In genomic region chr3:106171135-106171731, GRCm38 (mm10) we compare ENCODE assay signal across 21 mouse cellular contexts. TPM values are rescaled to one million over a fixed set of nuclear protein-coding genes. Genes with fewer than 3 reads are reported as not detected.
DNase-seq lines count a peak whose midpoint lies in the region; ATAC-seq and TF ChIP-seq lines count a peak whose summit lies in the region.
"Had no signal": no experiment of that assay in that cellular context is flagged by ENCODE, and none has a peak within 500 bp of the region (broad histone marks: within the 10 kb centered on the region; RNA-seq: fewer than 3 reads in every experiment).

No protein-coding gene starts in this region.

- DNase-seq in forebrain, embryonic 10.5 days (ENCODE audit: extremely low spot score, low spot score), result peak; percentile 33
- DNase-seq in kidney, postnatal 36 days, result no peak
- DNase-seq in midbrain, postnatal 0 days (ENCODE audit: low spot score), result no peak
- DNase-seq in thymus, postnatal 0 days (ENCODE audit: low spot score), result no peak
- DNase-seq: adrenal gland, postnatal 14 days; embryo, embryonic 11 days; heart, postnatal 36 days; right cerebral cortex, adult 18-20 months; thymus, adult 2 months had no signal

- H3K4me1 ChIP-seq in forebrain, embryonic 10.5 days, result peaks cover 11% of the 10 kb centered on the region
- no peaks in the 10 kb centered on the region for H3K4me1 ChIP-seq in forebrain, embryonic 16.5 days (replicated peaks; ENCODE audit: control insufficient read depth, insufficient read depth, low read length)
- no peaks in the 10 kb centered on the region for H3K4me1 ChIP-seq in kidney, embryonic 16.5 days (ENCODE audit: insufficient read depth, low read length)
- no peaks in the 10 kb centered on the region for H3K4me1 ChIP-seq in midbrain, postnatal 0 days (ENCODE audit: insufficient read depth, low read length)
- no peaks in the 10 kb centered on the region for H3K4me1 ChIP-seq in midbrain, embryonic 13.5 days (replicated peaks)
- no peaks in the 10 kb centered on the region for H3K4me1 ChIP-seq in intestine, embryonic 15.5 days (replicated peaks)
- H3K4me1 ChIP-seq: kidney, embryonic 15.5 days had no signal

- WGBS in forebrain, embryonic 10.5 days, result 74% methylated on average over 1 of the region's 1 CpGs
- 83% methylated on average over 1 of the region's 1 CpGs for WGBS in forebrain, embryonic 16.5 days
- WGBS in kidney, embryonic 16.5 days, result 83% methylated on average over 1 of the region's 1 CpGs
- WGBS in midbrain, postnatal 0 days, result 87% methylated on average over 1 of the region's 1 CpGs
- 92% methylated on average over 1 of the region's 1 CpGs for WGBS in midbrain, embryonic 13.5 days
- WGBS in intestine, embryonic 15.5 days, result 78% methylated on average over 1 of the region's 1 CpGs

- peak overlapping the region; percentile 74 for H3K27ac ChIP-seq in forebrain, embryonic 10.5 days
- H3K27ac ChIP-seq in forebrain, embryonic 16.5 days (ENCODE audit: low read length), result no peak overlapping the region
- H3K27ac ChIP-seq in kidney, embryonic 16.5 days (ENCODE audit: low read length), result no peak overlapping the region
- no peak overlapping the region for H3K27ac ChIP-seq in midbrain, postnatal 0 days (ENCODE audit: low read depth, low read length)
- no peak overlapping the region for H3K27ac ChIP-seq in midbrain, embryonic 13.5 days
- no peak overlapping the region for H3K27ac ChIP-seq in intestine, embryonic 15.5 days
- H3K27ac ChIP-seq: kidney, embryonic 15.5 days; liver, embryonic 14.5 days had no signal

- peaks cover 9% of the 10 kb centered on the region; the same call in 1 of the 2 replicates for H3K9me3 ChIP-seq in forebrain, embryonic 10.5 days
- no peaks in the 10 kb centered on the region for H3K9me3 ChIP-seq in forebrain, embryonic 16.5 days (ENCODE audit: control insufficient read depth, low read length)
- peaks cover 3% of the 10 kb centered on the region; the same call in 1 of the 2 replicates for H3K9me3 ChIP-seq in kidney, embryonic 16.5 days (ENCODE audit: low read length)
- H3K9me3 ChIP-seq in midbrain, postnatal 0 days (ENCODE audit: low read length), result no peaks in the 10 kb centered on the region
- no peaks in the 10 kb centered on the region for H3K9me3 ChIP-seq in midbrain, embryonic 13.5 days
- H3K9me3 ChIP-seq in intestine, embryonic 15.5 days, result no peaks in the 10 kb centered on the region
- H3K9me3 ChIP-seq: kidney, embryonic 15.5 days had no signal

- H3K4me3 ChIP-seq in forebrain, embryonic 10.5 days, result no peak overlapping the region
- no peak overlapping the region for H3K4me3 ChIP-seq in forebrain, embryonic 16.5 days (replicated peaks; ENCODE audit: low read length)
- H3K4me3 ChIP-seq in kidney, embryonic 16.5 days (ENCODE audit: low read length), result no peak overlapping the region
- H3K4me3 ChIP-seq in midbrain, postnatal 0 days (ENCODE audit: low read depth, low read length), result no peak overlapping the region
- no peak overlapping the region for H3K4me3 ChIP-seq in midbrain, embryonic 13.5 days (replicated peaks)
- no peak overlapping the region for H3K4me3 ChIP-seq in intestine, embryonic 15.5 days (replicated peaks)
- H3K4me3 ChIP-seq: erythroblast, embryonic 14.5 days; kidney, embryonic 15.5 days; myocyte had no signal

- H3K4me2 ChIP-seq in forebrain, embryonic 16.5 days (ENCODE audit: low read length), result no peak overlapping the region
- H3K4me2 ChIP-seq in kidney, embryonic 16.5 days (replicated peaks; ENCODE audit: low read depth, low read length), result no peak overlapping the region
- H3K4me2 ChIP-seq in midbrain, postnatal 0 days (ENCODE audit: low read depth, low read length, poor library complexity, severe bottlenecking), result no peak overlapping the region
- no peak overlapping the region for H3K4me2 ChIP-seq in midbrain, embryonic 13.5 days (replicated peaks)
- H3K4me2 ChIP-seq in intestine, embryonic 15.5 days (replicated peaks), result no peak overlapping the region
- H3K4me2 ChIP-seq: kidney, embryonic 15.5 days had no signal

- no peaks in the 10 kb centered on the region for H3K36me3 ChIP-seq in forebrain, embryonic 10.5 days (replicated peaks)
- H3K36me3 ChIP-seq in forebrain, embryonic 16.5 days (ENCODE audit: control insufficient read depth, insufficient read depth), result no peaks in the 10 kb centered on the region
- no peaks in the 10 kb centered on the region for H3K36me3 ChIP-seq in kidney, embryonic 16.5 days (ENCODE audit: insufficient read depth, low read length)
- H3K36me3 ChIP-seq in midbrain, postnatal 0 days (ENCODE audit: insufficient read depth, low read length), result no peaks in the 10 kb centered on the region
- H3K36me3 ChIP-seq in midbrain, embryonic 13.5 days, result no peaks in the 10 kb centered on the region
- no peaks in the 10 kb centered on the region for H3K36me3 ChIP-seq in intestine, embryonic 15.5 days
- H3K36me3 ChIP-seq: kidney, embryonic 15.5 days had no signal

- H3K9ac ChIP-seq in forebrain, embryonic 16.5 days (replicated peaks; ENCODE audit: low read depth, low read length), result no peak overlapping the region
- H3K9ac ChIP-seq in kidney, embryonic 16.5 days (replicated peaks; ENCODE audit: low read length), result no peak overlapping the region
- H3K9ac ChIP-seq in midbrain, postnatal 0 days (replicated peaks; ENCODE audit: low read length, poor library complexity, severe bottlenecking), result no peak overlapping the region
- no peak overlapping the region for H3K9ac ChIP-seq in midbrain, embryonic 13.5 days (replicated peaks)
- no peak overlapping the region for H3K9ac ChIP-seq in intestine, embryonic 15.5 days
- H3K9ac ChIP-seq: kidney, embryonic 15.5 days; liver, embryonic 14.5 days had no signal

- no peaks in the 10 kb centered on the region for H3K27me3 ChIP-seq in forebrain, embryonic 10.5 days (ENCODE audit: poor library complexity, severe bottlenecking)
- no peaks in the 10 kb centered on the region for H3K27me3 ChIP-seq in forebrain, embryonic 16.5 days (replicated peaks; ENCODE audit: control insufficient read depth, insufficient read depth, low read length)
- H3K27me3 ChIP-seq in kidney, embryonic 16.5 days (ENCODE audit: insufficient read depth, low read length), result no peaks in the 10 kb centered on the region
- H3K27me3 ChIP-seq in midbrain, postnatal 0 days (ENCODE audit: insufficient read depth, low read length), result no peaks in the 10 kb centered on the region
- no peaks in the 10 kb centered on the region for H3K27me3 ChIP-seq in midbrain, embryonic 13.5 days
- H3K27me3 ChIP-seq in intestine, embryonic 15.5 days (replicated peaks), result no peaks in the 10 kb centered on the region
- H3K27me3 ChIP-seq: kidney, embryonic 15.5 days had no signal

- TF ChIP-seq CTCF in midbrain, postnatal 0 days (IDR thresholded peaks at IDR 0.05), result no peak

- no peak for ATAC-seq in forebrain, embryonic 16.5 days
- ATAC-seq in kidney, embryonic 16.5 days (ENCODE audit: low FRiP score, low TSS enrichment), result 0 out of 2 replicates have a peak, but pooled peaks have one; percentile 31
- ATAC-seq in midbrain, postnatal 0 days (ENCODE audit: low FRiP score), result peak; percentile 27; the same call in 1 of the 2 replicates
- ATAC-seq in midbrain, embryonic 13.5 days, result no peak
- ATAC-seq in intestine, embryonic 15.5 days, result no peak

RNA-seq across cellular contexts. Expression of gene Chil3, which starts 3.9 kb away (rescaled TPM):
- not detected in 2 replicates for polyA plus RNA-seq in forebrain, embryonic 10.5 days (2016; fragmentation: Nextera tagmentation; extraction: Ambion mirVana)
- polyA plus RNA-seq in forebrain, embryonic 16.5 days (2015; fragmentation: Nextera tagmentation; extraction: Ambion mirVana), result 0.27 TPM in 1 of 2 replicates, not detected in the other
- 0.15 and 0.21 TPM in 2 replicates for polyA plus RNA-seq in kidney, embryonic 16.5 days (2015; fragmentation: Nextera tagmentation; extraction: Ambion mirVana)
- not detected in 2 replicates for total RNA-seq in midbrain, postnatal 0 days (2014; rRNA removed)
- polyA plus RNA-seq in midbrain, postnatal 0 days (2015; fragmentation: Nextera tagmentation; extraction: Ambion mirVana), result 0.38 TPM in 1 of 2 replicates, not detected in the other
- not detected in 2 replicates for polyA plus RNA-seq in midbrain, embryonic 13.5 days (2015; fragmentation: Nextera tagmentation; extraction: Ambion mirVana)
- polyA plus RNA-seq in thymus, postnatal 0 days (2015; fragmentation: Nextera tagmentation; extraction: Ambion mirVana), result 1.1 and 1.6 TPM in 2 replicates
- polyA plus RNA-seq in intestine, embryonic 15.5 days (2015; fragmentation: Nextera tagmentation; extraction: Ambion mirVana), result 0.24 and 0.56 TPM in 2 replicates
- total RNA-seq: CH12.LX had no signal
- polyA plus RNA-seq: erythroblast, embryonic 14.5 days; intestine, embryonic 14.5 days; myocyte; stomach, embryonic 14.5 days had no signal

RNA-seq across cellular contexts. Expression of gene Chil4, which starts 48.1 kb away (rescaled TPM):
- polyA plus RNA-seq in forebrain, embryonic 10.5 days (2016; fragmentation: Nextera tagmentation; extraction: Ambion mirVana), result not detected in 2 replicates
- not detected in 2 replicates for polyA plus RNA-seq in forebrain, embryonic 16.5 days (2015; fragmentation: Nextera tagmentation; extraction: Ambion mirVana)
- polyA plus RNA-seq in kidney, embryonic 16.5 days (2015; fragmentation: Nextera tagmentation; extraction: Ambion mirVana), result 0.66 and 0.95 TPM in 2 replicates
- total RNA-seq in midbrain, postnatal 0 days (2014; rRNA removed), result not detected in 2 replicates
- not detected in 2 replicates for polyA plus RNA-seq in midbrain, postnatal 0 days (2015; fragmentation: Nextera tagmentation; extraction: Ambion mirVana)
- polyA plus RNA-seq in midbrain, embryonic 13.5 days (2015; fragmentation: Nextera tagmentation; extraction: Ambion mirVana), result not detected in 2 replicates
- polyA plus RNA-seq in thymus, postnatal 0 days (2015; fragmentation: Nextera tagmentation; extraction: Ambion mirVana), result 3.0 and 4.3 TPM in 2 replicates
- polyA plus RNA-seq in intestine, embryonic 15.5 days (2015; fragmentation: Nextera tagmentation; extraction: Ambion mirVana), result not detected in 2 replicates
- total RNA-seq: adrenal gland, postnatal 14 days; CH12.LX; heart, postnatal 36 days had no signal
- polyA plus RNA-seq: erythroblast, embryonic 14.5 days; gonadal fat pad, adult 2 months; intestine, embryonic 14.5 days; liver, embryonic 14.5 days; myocyte; stomach, embryonic 14.5 days had no signal

RNA-seq across cellular contexts. Expression of gene Chia1, which starts 58.2 kb away (rescaled TPM):
- 0.77 and 0.90 TPM in 2 replicates for polyA plus RNA-seq in forebrain, embryonic 10.5 days (2016; fragmentation: Nextera tagmentation; extraction: Ambion mirVana)
- polyA plus RNA-seq in forebrain, embryonic 16.5 days (2015; fragmentation: Nextera tagmentation; extraction: Ambion mirVana), result 0.57 TPM in 2 replicates
- polyA plus RNA-seq in kidney, embryonic 16.5 days (2015; fragmentation: Nextera tagmentation; extraction: Ambion mirVana), result not detected in 2 replicates
- total RNA-seq in midbrain, postnatal 0 days (2014; rRNA removed), result 0.66 and 5.7 TPM in 2 replicates
- polyA plus RNA-seq in midbrain, postnatal 0 days (2015; fragmentation: Nextera tagmentation; extraction: Ambion mirVana), result 1.4 and 1.5 TPM in 2 replicates
- polyA plus RNA-seq in midbrain, embryonic 13.5 days (2015; fragmentation: Nextera tagmentation; extraction: Ambion mirVana), result 0.15 and 0.27 TPM in 2 replicates
- 0.23 and 0.62 TPM in 2 replicates for polyA plus RNA-seq in thymus, postnatal 0 days (2015; fragmentation: Nextera tagmentation; extraction: Ambion mirVana)
- polyA plus RNA-seq in intestine, embryonic 15.5 days (2015; fragmentation: Nextera tagmentation; extraction: Ambion mirVana), result not detected in 2 replicates
- total RNA-seq: adrenal gland, postnatal 14 days; heart, postnatal 36 days had no signal
- polyA plus RNA-seq: erythroblast, embryonic 14.5 days; intestine, embryonic 14.5 days; kidney, embryonic 15.5 days; liver, embryonic 14.5 days; myocyte; stomach, embryonic 14.5 days had no signal

Comparison
In these comparisons a context has a peak if more than half of its experiments do, and no peak if none do; other contexts are left out.
1. ATAC-seq: peak in kidney, embryonic 16.5 days (single experiment) and midbrain, postnatal 0 days (single experiment); none in forebrain, embryonic 16.5 days (single experiment), midbrain, embryonic 13.5 days (single experiment) and intestine, embryonic 15.5 days (single experiment).